Mouse (Mus musculus) CH12F3 (cell line): ENCODE results near the gene Olfr612.
"Not testable (repeated sequence)": the region's sequence is repeated elsewhere in the genome, so short reads cannot be mapped to it uniquely, and the experiment has no call there.

ENCODE experiments used
- in situ Hi-C: fragments of 300-500 bp; cut with MboI; formaldehyde crosslinking; loops from 2 replicates; pipeline ENCODE4 v1.14.3; 2020; ENCODE audit warnings: low sequenced_read_pairs

The Olfr612 gene

DNA sequence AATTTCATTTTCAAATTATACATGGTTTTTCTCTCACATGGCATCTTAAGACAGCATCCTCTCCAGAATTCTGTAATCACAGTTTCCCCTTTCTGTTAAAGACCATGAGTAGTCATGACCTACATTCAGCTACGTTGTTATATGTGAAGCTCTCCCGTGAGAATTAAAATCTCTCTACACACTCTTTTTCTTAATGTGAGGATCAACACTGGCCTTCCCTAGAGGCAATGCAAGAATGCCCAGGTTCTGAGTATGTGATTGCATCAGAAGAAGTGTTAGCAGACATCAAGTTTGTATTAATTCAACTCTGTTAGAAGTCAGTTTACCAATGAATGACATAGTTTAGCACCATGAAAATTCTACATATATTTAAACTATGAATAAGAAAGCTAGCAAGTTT lies at the start of gene Olfr612:
Gene Olfr612 (minus strand): TSS at position 101 of the 400 bp plus-strand sequence.
- in situ Hi-C loops: not testable (repeated sequence)

DNA sequence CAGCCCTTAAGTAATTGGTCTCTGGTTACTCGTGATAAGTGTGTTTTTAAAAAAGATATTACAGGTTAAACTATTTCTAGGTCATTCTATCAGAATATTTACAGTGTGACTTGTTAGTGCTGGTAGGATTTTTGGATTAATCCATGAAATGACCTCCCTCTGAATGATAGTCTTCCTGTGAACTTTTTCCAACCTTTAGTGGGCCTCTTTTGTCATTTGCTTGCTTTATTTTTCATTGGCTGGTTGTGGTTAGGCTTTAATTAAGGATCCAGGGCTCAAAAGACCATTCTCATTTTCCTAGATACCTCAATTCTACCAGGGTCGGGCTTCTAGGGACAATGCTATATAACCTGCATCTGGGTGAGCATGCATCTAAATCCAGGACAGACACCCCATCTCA lies 47.3 kb upstream of the Olfr612 start, which contains the start of gene Olfr618:
Gene Olfr618 (plus strand): TSS at position 301 of the 400 bp plus-strand sequence.
- in situ Hi-C loops: no loop called here

DNA sequence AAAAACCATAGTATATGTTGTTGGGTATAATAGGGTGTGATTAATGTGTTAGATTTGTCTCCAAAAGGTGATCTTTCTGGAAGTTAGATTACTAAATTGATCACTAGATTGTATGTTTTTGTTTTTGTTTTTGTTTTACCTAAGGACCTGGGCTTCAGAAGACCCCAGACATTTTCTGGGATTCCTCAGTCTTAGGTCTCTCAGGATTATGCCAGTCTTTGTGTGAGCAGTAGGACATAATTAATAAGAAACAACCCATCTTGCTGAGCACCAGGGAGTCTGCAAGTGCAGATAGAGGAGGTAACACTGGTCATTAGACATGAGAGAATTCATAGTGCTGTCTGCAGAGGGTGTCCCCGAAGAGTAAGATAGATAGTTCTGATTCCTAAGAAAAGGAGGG lies 30.2 kb upstream of the Olfr612 start, which contains the start of gene Olfr617:
Gene Olfr617 (plus strand): TSS at position 301 of the 400 bp plus-strand sequence.
- in situ Hi-C loops: no loop called here

DNA sequence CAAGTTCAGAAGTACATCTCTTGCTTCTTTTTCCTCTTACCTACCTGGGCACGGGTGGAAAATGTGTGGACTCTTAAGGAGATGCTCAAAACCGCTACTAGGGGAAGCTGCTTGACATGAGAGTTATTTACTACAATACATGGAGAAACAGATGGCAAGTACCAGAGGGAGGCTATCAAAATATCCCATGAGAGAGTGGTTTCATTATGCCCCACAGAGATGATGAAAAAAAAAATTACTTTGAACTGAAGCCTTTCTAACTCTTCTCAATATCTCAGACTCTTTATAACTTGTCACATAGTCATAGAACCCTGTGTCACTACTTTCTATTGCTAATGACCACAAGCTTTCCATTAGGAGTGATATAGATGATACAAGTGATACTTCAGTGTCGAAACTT lies 26.5 kb upstream of the Olfr612 start, which contains the start of gene Olfr616:
Gene Olfr616 (minus strand): TSS at position 101 of the 400 bp plus-strand sequence.
- in situ Hi-C loops: no loop called here

DNA sequence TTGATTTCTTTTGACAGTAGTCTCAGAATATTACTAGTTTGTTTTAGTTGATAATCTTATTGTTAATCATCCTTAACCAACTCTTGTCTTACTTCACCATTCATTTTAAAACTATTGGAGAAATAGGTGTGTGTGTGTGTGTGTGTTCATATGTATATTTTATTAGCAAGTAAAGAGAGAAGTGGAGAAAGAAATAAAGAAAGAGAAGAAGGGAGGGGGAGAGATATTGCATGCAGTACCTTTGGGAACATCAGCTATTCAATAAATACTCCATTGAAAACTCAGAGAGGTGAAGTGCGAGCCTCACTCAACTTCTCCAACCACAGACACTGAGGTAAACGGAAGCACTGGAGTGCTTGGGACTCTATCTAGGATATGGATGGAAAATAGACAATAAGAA lies 13.3 kb upstream of the Olfr612 start, which contains the start of gene Olfr615:
Gene Olfr615 (plus strand): TSS at position 301 of the 400 bp plus-strand sequence.
- in situ Hi-C loops: no loop called here

DNA sequence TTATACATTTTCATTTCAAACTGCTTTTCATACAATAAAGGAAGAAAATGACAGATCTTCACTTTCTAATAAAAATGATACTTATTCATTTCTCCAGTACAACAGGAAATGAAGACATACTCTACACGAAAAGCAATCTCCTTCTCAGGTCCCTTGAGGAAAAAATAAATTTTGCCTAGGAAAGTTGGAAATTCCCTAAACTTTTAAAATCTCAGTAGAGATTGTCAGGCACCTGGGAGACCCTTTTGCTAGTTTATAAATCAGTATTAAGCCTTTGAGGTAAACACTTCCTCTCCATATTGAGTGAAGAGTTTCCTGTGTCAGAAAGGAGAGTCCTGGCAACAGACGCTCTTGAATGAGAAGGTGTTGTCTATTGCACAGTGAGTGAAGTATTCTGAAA lies 5.3 kb upstream of the Olfr612 start, which contains the start of gene Olfr613:
Gene Olfr613 (plus strand): TSS at position 301 of the 400 bp plus-strand sequence.
- in situ Hi-C loops: no loop called here

DNA sequence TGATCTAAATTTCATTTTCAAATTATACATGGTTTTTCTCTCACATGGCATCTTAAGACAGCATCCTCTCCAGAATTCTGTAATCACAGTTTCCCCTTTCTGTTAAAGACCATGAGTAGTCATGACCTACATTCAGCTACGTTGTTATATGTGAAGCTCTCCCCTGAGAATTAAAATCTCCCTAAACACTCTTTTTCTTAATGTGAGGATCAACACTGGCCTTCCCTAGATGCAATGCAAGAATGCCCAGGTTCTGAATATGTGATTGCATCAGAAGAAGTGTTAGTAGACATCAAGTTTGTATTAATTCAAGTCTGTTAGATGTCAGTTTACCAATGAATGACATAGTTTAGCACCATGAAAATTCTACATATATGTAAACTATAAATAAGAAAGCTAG lies 21.8 kb downstream of the Olfr612 start, which contains the start of gene Olfr611:
Gene Olfr611 (minus strand): TSS at position 101 of the 400 bp plus-strand sequence.
- in situ Hi-C loops: not testable (repeated sequence)

DNA sequence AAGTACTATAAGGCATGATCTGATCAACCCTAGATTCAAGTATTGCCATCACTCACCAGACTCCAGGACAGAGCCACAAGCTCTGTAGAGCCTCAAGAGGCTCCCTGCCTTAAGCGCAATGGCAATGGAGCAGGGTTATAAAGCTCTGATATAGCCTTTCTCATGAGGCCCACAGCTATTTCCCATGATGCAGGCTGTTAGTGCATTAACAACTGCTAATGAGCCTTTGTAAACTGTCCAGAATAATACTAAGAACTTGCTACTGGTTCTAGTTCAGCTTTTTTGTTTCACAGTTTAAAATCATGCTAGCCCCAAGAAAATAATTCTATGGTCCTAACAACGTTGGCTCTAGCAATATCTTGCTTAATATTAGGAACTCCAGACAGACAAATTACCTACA lies 30.5 kb downstream of the Olfr612 start, which contains the start of gene Olfr610:
Gene Olfr610 (minus strand): TSS at position 101 of the 400 bp plus-strand sequence.
- in situ Hi-C loops: no loop called here

DNA sequence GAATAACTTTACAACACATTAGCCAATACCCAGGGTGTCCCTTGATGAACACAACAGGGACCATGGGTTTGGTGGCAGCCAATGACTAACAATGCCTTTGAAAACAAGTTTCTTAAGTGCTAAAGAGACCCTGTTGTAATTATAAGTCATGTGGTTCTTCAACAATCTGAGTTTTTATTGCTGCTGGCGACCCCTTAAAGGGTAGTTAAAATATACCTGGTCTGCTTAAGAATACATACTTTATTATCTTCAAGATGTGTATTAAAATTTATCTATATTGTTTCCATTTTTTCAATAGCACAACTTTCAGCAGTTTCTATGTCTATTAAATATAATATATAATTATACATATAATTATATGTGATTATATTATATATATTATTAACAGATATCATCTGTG lies 44.6 kb downstream of the Olfr612 start, which contains the start of gene Olfr609:
Gene Olfr609 (minus strand): TSS at position 101 of the 400 bp plus-strand sequence.
- in situ Hi-C loops: no loop called here
